ENCODE assay signal across 8 mouse cellular contexts in the genomic region with DNA sequence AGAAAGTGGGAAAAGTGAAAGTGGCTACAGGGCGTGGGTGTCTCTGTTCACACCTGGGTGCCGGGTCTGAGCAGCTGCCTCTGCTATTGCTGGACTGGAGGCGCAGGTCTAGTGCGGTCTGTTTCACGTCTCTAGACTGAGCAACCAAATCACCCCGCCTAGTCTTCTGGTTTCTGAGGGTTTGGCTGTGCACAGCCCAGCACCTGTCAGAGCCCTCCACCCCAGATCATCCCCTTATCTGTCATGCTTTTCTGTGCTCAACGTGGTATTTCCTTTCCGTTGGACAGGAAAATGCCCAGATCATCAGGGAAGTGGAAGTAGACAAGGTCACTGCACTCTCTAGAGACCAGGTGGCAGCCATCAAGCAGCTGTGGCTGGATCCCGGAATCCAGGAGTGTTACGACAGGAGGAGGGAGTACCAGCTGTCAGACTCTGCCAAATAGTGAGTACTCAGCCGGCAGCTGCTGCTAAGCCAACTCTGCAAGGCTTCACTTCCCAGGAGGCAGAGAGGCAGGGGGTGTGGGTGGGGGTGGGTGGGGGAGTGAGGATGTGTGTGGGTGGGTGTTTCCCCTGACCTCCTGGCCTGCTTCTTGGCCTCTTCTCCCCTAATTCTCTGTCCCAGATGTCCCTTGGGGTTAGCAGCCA.
DNase-seq lines count a peak whose midpoint lies in the region; ATAC-seq lines count a peak whose summit lies in the region.

No protein-coding gene starts in this region.

- no peak overlapping the region for H3K4me3 ChIP-seq in embryonic facial prominence, embryonic 13.5 days
- no peak overlapping the region for H3K4me3 ChIP-seq in hindbrain, embryonic 13.5 days
- no peak overlapping the region for H3K4me3 ChIP-seq in midbrain, embryonic 11.5 days (ENCODE audit: low read depth, low read length)

- no peaks in the 10 kb centered on the region for H3K27me3 ChIP-seq in embryonic facial prominence, embryonic 13.5 days
- H3K27me3 ChIP-seq in hindbrain, embryonic 13.5 days: no peaks in the 10 kb centered on the region
- H3K27me3 ChIP-seq in midbrain, embryonic 11.5 days (ENCODE audit: control insufficient read depth, insufficient read depth, low read length): no peaks in the 10 kb centered on the region

- H3K36me3 ChIP-seq in embryonic facial prominence, embryonic 13.5 days: no peaks in the 10 kb centered on the region
- no peaks in the 10 kb centered on the region for H3K36me3 ChIP-seq in hindbrain, embryonic 13.5 days
- no peaks in the 10 kb centered on the region for H3K36me3 ChIP-seq in midbrain, embryonic 11.5 days (ENCODE audit: control insufficient read depth, insufficient read depth, low read length)

- no peaks in the 10 kb centered on the region for H3K9me3 ChIP-seq in embryonic facial prominence, embryonic 13.5 days
- H3K9me3 ChIP-seq in hindbrain, embryonic 13.5 days: no peaks in the 10 kb centered on the region
- H3K9me3 ChIP-seq in midbrain, embryonic 11.5 days (ENCODE audit: control insufficient read depth, low read length): no peaks in the 10 kb centered on the region

- 54% methylated on average over 11 of the region's 11 CpGs for WGBS in embryonic facial prominence, embryonic 13.5 days
- WGBS in hindbrain, embryonic 13.5 days: 52% methylated on average over 11 of the region's 11 CpGs
- 56% methylated on average over 11 of the region's 11 CpGs for WGBS in midbrain, embryonic 11.5 days

- ATAC-seq in embryonic facial prominence, embryonic 13.5 days (ENCODE audit: insufficient number of reproducible peaks, insufficient read depth, low FRiP score, low TSS enrichment, low read depth): peak; percentile 61; the same call in 1 of the 2 replicates
- peak; percentile 64 for ATAC-seq in hindbrain, embryonic 13.5 days (ENCODE audit: low FRiP score)
- peak; percentile 68 for ATAC-seq in midbrain, embryonic 11.5 days (ENCODE audit: low FRiP score)

- H3K27ac ChIP-seq in embryonic facial prominence, embryonic 13.5 days: no peak overlapping the region
- no peak overlapping the region for H3K27ac ChIP-seq in hindbrain, embryonic 13.5 days
- no peak overlapping the region for H3K27ac ChIP-seq in midbrain, embryonic 11.5 days (ENCODE audit: low read depth, low read length)

- DNase-seq in cerebellum, postnatal 10 days: peak; percentile 9 to 20
- no peak for DNase-seq in cerebellum, postnatal 14 days
- peak; percentile 87 for DNase-seq in midbrain, embryonic 11.5 days (ENCODE audit: low spot score, missing footprints)
- no peak for DNase-seq in ovary, postnatal 36 days (ENCODE audit: low spot score)
- no peak for DNase-seq in gastrocnemius, postnatal 25 days
- DNase-seq in frontal cortex, adult 2 months (ENCODE audit: extremely low spot score in 1 of 2, low spot score in 1 of 2): no peak

- peaks cover 6% of the 10 kb centered on the region; the same call in 1 of the 2 replicates for H3K4me1 ChIP-seq in embryonic facial prominence, embryonic 13.5 days
- H3K4me1 ChIP-seq in hindbrain, embryonic 13.5 days (replicated peaks): peaks cover 7% of the 10 kb centered on the region
- peaks cover 3% of the 10 kb centered on the region; the same call in 1 of the 2 replicates for H3K4me1 ChIP-seq in midbrain, embryonic 11.5 days (ENCODE audit: control insufficient read depth, insufficient read depth, low read length)

- no peak overlapping the region for H3K9ac ChIP-seq in embryonic facial prominence, embryonic 13.5 days
- H3K9ac ChIP-seq in hindbrain, embryonic 13.5 days: no peak overlapping the region
- no peak overlapping the region for H3K9ac ChIP-seq in midbrain, embryonic 11.5 days (ENCODE audit: low read length)

- H3K4me2 ChIP-seq in embryonic facial prominence, embryonic 13.5 days: no peak overlapping the region; the same call in 1 of the 2 replicates
- peak overlapping the region; percentile 29; the same call in 1 of the 2 replicates for H3K4me2 ChIP-seq in hindbrain, embryonic 13.5 days
- no peak overlapping the region for H3K4me2 ChIP-seq in midbrain, embryonic 11.5 days

Comparison
In these comparisons a context has a peak if more than half of its experiments do, and no peak if none do; other contexts are left out.
1. DNase-seq: peak in cerebellum, postnatal 10 days (2 of 2) and midbrain, embryonic 11.5 days (single experiment); none in cerebellum, postnatal 14 days (0 of 2), ovary, postnatal 36 days (single experiment), gastrocnemius, postnatal 25 days (single experiment) and frontal cortex, adult 2 months (0 of 2).
2. Peak in every context shown above with its lines, with median percentiles within 50 percentile points of each other: ATAC-seq.